Mouse (Mus musculus): ENCODE results near the gene Prim2. TPM values are rescaled to one million over a fixed set of nuclear protein-coding genes. Genes with fewer than 3 reads are reported as not detected.

Gene Prim2
- polyA plus RNA-seq, 1 experiment from 2014 or later, result 46.8 TPM

DNA sequence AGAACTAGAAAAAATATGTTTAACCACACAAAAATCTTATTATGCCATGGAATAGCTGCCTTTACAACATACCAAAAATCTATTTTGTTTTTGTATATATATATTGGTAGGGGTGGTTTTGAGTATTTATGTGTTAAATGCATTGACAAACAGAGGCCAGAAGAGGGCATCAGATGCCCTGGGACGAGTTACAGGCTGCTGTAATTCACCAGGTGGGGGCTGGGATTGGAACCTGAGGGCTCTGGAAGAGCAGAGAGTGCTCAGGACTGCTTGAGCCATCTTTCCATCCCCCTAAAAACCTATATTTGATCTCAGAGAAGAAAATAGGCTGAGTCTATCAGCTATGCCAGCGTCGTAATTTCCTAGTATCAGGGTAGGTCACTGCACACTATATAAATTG, 2.9 kb upstream of the Prim2 start:
- DNase-seq, result peak; percentile 63
- H3K27me3 ChIP-seq (ENCODE audit: insufficient read depth, low read length), result no peaks in the 10 kb centered on the region
- no peak overlapping the region for H3K4me3 ChIP-seq (ENCODE audit: low read depth, low read length)
- no peak overlapping the region for H3K27ac ChIP-seq (ENCODE audit: low read depth)
- WGBS, result 17% methylated on average over 3 of the region's 3 CpGs
- no peak for ATAC-seq (ENCODE audit: insufficient read depth)
- peaks cover 4% of the 10 kb centered on the region; the same call in 1 of the 2 replicates for H3K36me3 ChIP-seq (ENCODE audit: insufficient read depth)
- peak; percentile 48 for TF ChIP-seq CTCF (IDR thresholded peaks at IDR 0.05; ENCODE audit: low read depth)
- H3K4me2 ChIP-seq, result no peak overlapping the region
- H3K4me1 ChIP-seq (ENCODE audit: insufficient read depth), result 0 out of 2 replicates have a peak, but pooled peaks cover 3% of the 10 kb centered on the region
- H3K9ac ChIP-seq, result no peak overlapping the region
- H3K9me3 ChIP-seq (ENCODE audit: low read depth, low read length), result no peaks in the 10 kb centered on the region

DNA sequence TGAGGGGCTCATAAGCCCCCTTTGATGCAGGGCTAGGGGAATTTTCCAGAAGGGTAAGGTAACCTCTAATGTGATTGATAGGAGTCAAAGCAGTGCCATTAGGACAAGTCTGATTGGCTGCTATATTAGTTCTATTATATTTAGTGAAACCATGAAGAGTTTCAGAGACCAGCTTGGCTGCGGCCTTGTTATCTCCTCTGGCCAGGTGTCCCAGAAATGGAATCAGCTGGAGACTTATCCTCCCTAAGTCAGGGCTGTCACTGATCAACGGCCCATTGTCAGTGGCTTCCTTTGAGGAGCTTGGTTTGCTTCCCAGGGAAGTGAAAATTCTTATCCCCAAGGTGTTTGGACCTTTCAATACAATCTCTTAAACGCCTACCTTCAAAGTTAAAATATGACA, 2.5 kb upstream of the Prim2 start:
- 61% methylated on average over 3 of the region's 3 CpGs for WGBS
- Histone ChIP-seq H3K4me2 (no peak overlapping the region), H3K9me3 (ENCODE audit: low read depth, low read length) (no peaks in the 10 kb centered on the region), H3K4me1 (ENCODE audit: insufficient read depth) (0 out of 2 replicates have a peak, but pooled peaks cover 3% of the 10 kb centered on the region), H3K4me3 (ENCODE audit: low read depth, low read length) (no peak overlapping the region), H3K9ac (no peak overlapping the region), H3K27ac (ENCODE audit: low read depth) (no peak overlapping the region), H3K36me3 (ENCODE audit: insufficient read depth) (peaks cover 6% of the 10 kb centered on the region; the same call in 1 of the 2 replicates), H3K27me3 (ENCODE audit: insufficient read depth, low read length) (no peaks in the 10 kb centered on the region)
- DNase-seq (no peak), ATAC-seq (ENCODE audit: insufficient read depth) (no peak)
- no peak for TF ChIP-seq CTCF (IDR thresholded peaks at IDR 0.05; ENCODE audit: low read depth)

DNA sequence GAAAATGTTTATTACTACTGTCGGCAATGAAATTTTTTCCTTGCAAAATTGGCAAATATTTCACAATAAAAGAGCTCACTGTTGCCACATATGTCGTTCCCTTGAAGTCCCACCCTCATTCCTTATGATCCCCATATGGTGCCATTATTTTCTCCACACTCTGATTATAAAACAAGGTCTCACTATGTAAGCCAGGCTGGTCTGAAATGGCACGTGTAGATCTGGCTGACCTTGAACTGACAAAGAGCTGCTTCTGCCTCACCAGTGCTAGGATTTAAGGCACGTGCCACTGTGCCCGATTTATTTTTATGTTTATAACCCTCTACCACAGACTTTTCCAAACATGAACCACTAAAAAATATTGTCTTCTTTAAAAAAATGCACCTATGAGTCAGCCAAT, 1.8 kb upstream of the Prim2 start:
- Histone ChIP-seq H3K9me3 (ENCODE audit: low read depth, low read length) (no peaks in the 10 kb centered on the region), H3K27me3 (ENCODE audit: insufficient read depth, low read length) (no peaks in the 10 kb centered on the region), H3K27ac (ENCODE audit: low read depth) (no peak overlapping the region), H3K4me3 (ENCODE audit: low read depth, low read length) (no peak overlapping the region), H3K9ac (no peak overlapping the region), H3K4me2 (no peak overlapping the region), H3K36me3 (ENCODE audit: insufficient read depth) (peaks cover 11% of the 10 kb centered on the region; the same call in 1 of the 2 replicates), H3K4me1 (ENCODE audit: insufficient read depth) (0 out of 2 replicates have a peak, but pooled peaks cover 3% of the 10 kb centered on the region)
- no peak for ATAC-seq (ENCODE audit: insufficient read depth)
- 67% methylated on average over 5 of the region's 5 CpGs for WGBS
- TF ChIP-seq CTCF (IDR thresholded peaks at IDR 0.05; ENCODE audit: low read depth), result no peak
- no peak for DNase-seq

DNA sequence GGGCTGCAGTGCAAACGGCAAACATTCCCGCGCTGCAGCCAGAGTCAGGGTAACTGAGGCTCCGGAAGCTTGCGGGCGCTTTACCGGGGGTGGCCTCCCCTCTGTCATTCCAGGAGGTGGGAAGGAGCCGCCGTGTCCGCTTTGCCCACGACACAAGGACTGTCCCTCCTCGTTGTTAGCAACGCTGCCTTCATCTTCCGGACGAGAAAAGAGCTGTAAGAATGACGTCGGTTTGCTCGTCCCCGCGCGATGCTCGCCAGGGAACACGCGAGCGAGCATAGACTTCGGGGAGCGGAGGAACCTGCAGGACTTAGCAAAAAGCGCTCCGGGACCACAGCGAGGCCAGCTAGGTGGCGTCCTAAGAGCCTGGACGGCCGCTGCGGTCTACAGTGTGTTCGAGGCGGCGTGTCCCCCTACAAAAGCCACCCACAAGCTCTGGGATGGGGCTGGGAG, 595 bp upstream of the Prim2 start:
- H3K4me3 ChIP-seq (ENCODE audit: low read depth, low read length), result peak overlapping the region; percentile 58
- H3K9me3 ChIP-seq (ENCODE audit: low read depth, low read length), result no peaks in the 10 kb centered on the region
- peak overlapping the region; percentile 70 for H3K4me2 ChIP-seq
- peak; percentile 44 for TF ChIP-seq CTCF (IDR thresholded peaks at IDR 0.05; ENCODE audit: low read depth)
- ATAC-seq (ENCODE audit: insufficient read depth) (peak; percentile 68), DNase-seq (peak; percentile 87)
- peak overlapping the region; percentile 68 for H3K27ac ChIP-seq (ENCODE audit: low read depth)
- H3K36me3 ChIP-seq (ENCODE audit: insufficient read depth), result peaks cover 23% of the 10 kb centered on the region; the same call in 1 of the 2 replicates
- peak overlapping the region; percentile 64 for H3K9ac ChIP-seq
- H3K27me3 ChIP-seq (ENCODE audit: insufficient read depth, low read length), result no peaks in the 10 kb centered on the region
- 0 out of 2 replicates have a peak, but pooled peaks cover 3% of the 10 kb centered on the region for H3K4me1 ChIP-seq (ENCODE audit: insufficient read depth)
- under 1% methylated on average over 37 of the region's 37 CpGs for WGBS

DNA sequence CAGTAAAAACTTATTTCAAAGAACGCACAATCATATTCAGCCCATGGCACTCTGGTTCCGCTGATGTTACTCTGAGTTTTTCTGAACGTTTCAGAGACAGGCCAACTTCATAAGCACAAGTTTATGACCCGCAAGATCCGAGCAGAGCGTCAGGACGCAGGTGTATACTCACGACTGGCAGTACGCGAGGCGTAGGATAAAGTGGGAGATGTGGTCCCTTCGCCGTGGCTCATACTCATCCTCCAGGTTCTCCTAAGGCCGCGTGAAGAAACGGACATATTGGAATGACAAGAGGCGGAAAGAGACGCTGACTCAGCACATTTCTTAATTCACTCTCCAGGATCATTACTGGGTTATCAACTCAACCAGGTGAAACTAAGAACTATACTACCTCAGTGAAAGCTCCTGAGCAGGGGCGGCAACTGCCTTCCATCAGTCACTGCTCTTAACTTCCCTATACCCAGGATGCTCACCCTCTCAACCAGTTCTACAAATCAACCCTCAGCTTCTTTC, 5.9 kb downstream of the Prim2 start:
- peaks cover 65% of the 10 kb centered on the region for H3K36me3 ChIP-seq (ENCODE audit: insufficient read depth)
- 85% methylated on average over 19 of the region's 19 CpGs for WGBS

DNA sequence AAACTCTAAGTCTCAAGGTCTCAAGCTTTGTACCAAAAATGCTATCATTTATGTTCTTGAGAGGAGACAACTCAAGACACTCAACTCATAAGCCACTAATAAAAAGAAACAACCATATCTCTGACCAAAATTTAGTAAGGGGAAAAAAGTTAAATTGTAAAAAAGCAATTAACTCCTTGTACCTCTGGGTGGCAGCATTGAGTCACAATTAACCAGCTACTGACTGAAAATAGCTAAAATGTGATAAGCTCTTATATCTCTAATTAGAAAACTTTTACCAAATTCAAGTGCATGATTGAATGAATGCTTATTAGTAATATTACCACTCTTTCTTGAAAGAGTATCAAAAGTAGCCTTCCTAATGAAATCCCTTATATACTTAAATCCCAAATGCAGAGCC, 6.4 kb downstream of the Prim2 start:
- peak; percentile 56 for TF ChIP-seq CTCF (IDR thresholded peaks at IDR 0.05; ENCODE audit: low read depth)
- Histone ChIP-seq H3K9ac (no peak overlapping the region), H3K27me3 (ENCODE audit: insufficient read depth, low read length) (no peaks in the 10 kb centered on the region), H3K9me3 (ENCODE audit: low read depth, low read length) (no peaks in the 10 kb centered on the region), H3K27ac (ENCODE audit: low read depth) (no peak overlapping the region), H3K36me3 (ENCODE audit: insufficient read depth) (peaks cover 65% of the 10 kb centered on the region), H3K4me3 (ENCODE audit: low read depth, low read length) (no peak overlapping the region), H3K4me1 (ENCODE audit: insufficient read depth) (no peaks in the 10 kb centered on the region), H3K4me2 (no peak overlapping the region)
- ATAC-seq (ENCODE audit: insufficient read depth) (no peak), DNase-seq (peak; percentile 72)

More for the DNA sequence above, 5.9 kb downstream of the Prim2 start:
- H3K9me3 ChIP-seq (ENCODE audit: low read depth, low read length), result no peaks in the 10 kb centered on the region
- no peak for TF ChIP-seq CTCF (IDR thresholded peaks at IDR 0.05; ENCODE audit: low read depth)
- DNase-seq (no peak), ATAC-seq (ENCODE audit: insufficient read depth) (no peak)
- no peak overlapping the region for H3K4me2 ChIP-seq
- no peaks in the 10 kb centered on the region for H3K4me1 ChIP-seq (ENCODE audit: insufficient read depth)
- no peak overlapping the region for H3K27ac ChIP-seq (ENCODE audit: low read depth)
- H3K27me3 ChIP-seq (ENCODE audit: insufficient read depth, low read length), result no peaks in the 10 kb centered on the region
- no peak overlapping the region for H3K4me3 ChIP-seq (ENCODE audit: low read depth, low read length)
- no peak overlapping the region for H3K9ac ChIP-seq

DNA sequence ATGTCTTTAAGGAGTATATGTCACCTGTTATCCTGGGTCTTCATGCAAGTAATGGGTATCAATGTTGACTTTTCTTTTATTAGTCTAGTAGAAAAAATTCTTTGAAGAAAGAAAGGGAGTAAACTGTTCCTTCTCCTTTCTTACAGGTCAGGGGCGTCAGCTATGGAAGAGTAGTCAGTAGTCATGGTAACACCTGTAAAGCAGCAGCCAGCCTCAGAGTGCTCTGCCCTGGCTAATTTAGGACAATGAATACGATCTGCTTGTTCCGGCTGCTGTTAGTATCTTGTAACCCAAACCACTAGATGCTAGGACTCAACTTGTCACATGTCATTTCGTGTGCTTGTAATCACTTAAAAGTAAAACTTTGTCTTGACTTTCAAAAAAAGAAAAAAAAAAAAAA, 11.3 kb downstream of the Prim2 start:
- 80% methylated on average over 4 of the region's 4 CpGs for WGBS
- no peak for DNase-seq

More for the DNA sequence above, 11.3 kb downstream of the Prim2 start:
- Histone ChIP-seq H3K27ac (ENCODE audit: low read depth) (no peak overlapping the region), H3K4me3 (ENCODE audit: low read depth, low read length) (no peak overlapping the region), H3K27me3 (ENCODE audit: insufficient read depth, low read length) (no peaks in the 10 kb centered on the region), H3K4me2 (no peak overlapping the region), H3K9me3 (ENCODE audit: low read depth, low read length) (no peaks in the 10 kb centered on the region), H3K36me3 (ENCODE audit: insufficient read depth) (peaks cover 43% of the 10 kb centered on the region), H3K4me1 (ENCODE audit: insufficient read depth) (no peaks in the 10 kb centered on the region), H3K9ac (no peak overlapping the region)
- no peak for TF ChIP-seq CTCF (IDR thresholded peaks at IDR 0.05; ENCODE audit: low read depth)
- no peak for ATAC-seq (ENCODE audit: insufficient read depth)

Data from lung, embryonic 14.5 days (tissue).